Mouse (Mus musculus) small intestine, adult 2 months (tissue): ENCODE results near the gene Nrn1. TPM values are rescaled to one million over a fixed set of nuclear protein-coding genes. Genes with fewer than 3 reads are reported as not detected.

Source experiments
- H3K27ac ChIP-seq: fragments of 200-500 bp; 2 replicates; pipeline ENCODE4 v1.5.1; 2012; ENCODE audit warnings: low read depth, low read length, control low read depth, inconsistent platforms; ENCODE audit not compliant: insufficient read depth
- H3K27me3 ChIP-seq: fragments of 200-500 bp; 2 replicates; pipeline ENCODE4 v1.6.1; 2012; ENCODE audit warnings: mild to moderate bottlenecking, moderate library complexity, low read length, inconsistent platforms; ENCODE audit not compliant: control insufficient read depth, insufficient read depth
- H3K36me3 ChIP-seq: fragments of 200-500 bp; 2 replicates; pipeline ENCODE4 v1.6.1; 2012; ENCODE audit warnings: mild to moderate bottlenecking, low read length, control low read depth, inconsistent platforms; ENCODE audit not compliant: control insufficient read depth, insufficient read depth
- H3K4me1 ChIP-seq: fragments of 200-500 bp; 2 replicates; pipeline ENCODE4 v1.6.1; 2012; ENCODE audit warnings: low read length, inconsistent platforms, mixed read lengths; ENCODE audit not compliant: control insufficient read depth, insufficient read depth, insufficient read length
- H3K4me3 ChIP-seq: fragments of 200-500 bp; 2 replicates; pipeline ENCODE4 v1.5.1; 2012; ENCODE audit warnings: low read depth, mild to moderate bottlenecking, control low read depth, inconsistent platforms, low read length, moderate library complexity
- CTCF ChIP-seq: fragments of 200-500 bp; IDR thresholded peaks from 2 replicates; pipeline ENCODE4 v1.5.1; 2012; ENCODE audit warnings: low read depth, mild to moderate bottlenecking, control low read depth, inconsistent platforms, low read length, moderate library complexity, mixed read lengths; ENCODE audit not compliant: insufficient replicate concordance, insufficient read length; ENCODE audit errors: extremely low read depth
- POLR2A ChIP-seq: fragments of 200-500 bp; IDR thresholded peaks from 2 replicates; pipeline ENCODE4 v1.6.1; 2012; ENCODE audit warnings: low read depth, mild to moderate bottlenecking, control low read depth, inconsistent platforms, low read length, moderate library complexity
- WGBS: fragments of 180-500 bp; shearing (Covaris S2); methylation state at CpG from one replicate; pipeline ENCODE4 v1.1.7; 2018; 5-methylcytosine and 5-hydroxymethylcytosine counted together
- polyA plus RNA-seq: library from polyadenylated mRNA; depleted of rRNA; stranded (reverse); fragments of >200 nt; gene quantifications from 2 replicates; pipeline ENCODE4 v1.2.3, GENCODE M21; 2012

Nrn1 gene
- polyA plus RNA-seq, 1 experiment, result 1.4 TPM

DNA sequence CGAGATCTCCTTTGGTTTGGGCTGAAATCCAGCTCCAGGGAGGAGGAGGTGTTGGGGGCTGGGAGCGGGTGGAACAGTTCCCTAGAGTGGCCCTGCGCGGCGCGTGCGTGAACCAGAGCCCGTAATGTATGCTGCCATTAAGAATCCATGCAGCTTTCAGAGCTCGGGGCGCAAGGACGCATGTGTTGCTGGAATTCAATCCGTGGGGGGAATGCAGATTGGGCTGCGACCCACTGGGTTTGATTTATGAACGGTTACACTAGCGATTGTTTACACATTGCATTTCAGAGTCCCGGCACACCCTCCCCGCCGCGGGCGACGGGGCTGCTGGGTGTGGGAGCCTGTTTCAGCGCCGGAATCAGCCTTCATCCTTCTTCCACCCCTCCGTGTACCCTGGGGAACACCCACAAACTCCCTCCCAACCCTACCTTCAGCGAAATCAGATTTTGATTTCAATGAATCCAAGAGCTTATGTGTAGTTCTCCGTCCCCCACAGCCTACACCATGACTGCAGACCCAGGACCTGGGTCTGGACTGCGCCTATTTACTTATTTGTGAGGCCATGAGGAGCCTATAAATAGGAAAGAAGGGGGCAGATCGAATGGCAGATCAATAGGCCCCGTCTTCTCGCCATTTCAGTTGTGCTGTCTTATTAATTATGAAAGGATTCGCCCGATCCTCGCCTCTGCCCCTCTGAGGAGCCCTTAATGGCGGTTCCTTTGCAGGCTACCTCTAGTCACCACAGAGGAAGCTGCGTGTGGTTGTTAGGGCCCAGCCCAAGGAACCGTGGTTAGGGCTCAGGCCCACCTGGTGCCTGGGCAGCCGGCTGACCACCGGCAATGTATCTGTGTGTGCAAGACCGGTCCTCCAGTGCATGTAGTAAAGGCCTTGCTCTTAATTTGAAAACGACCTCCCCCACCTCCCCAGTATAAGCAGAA lies 10.1 kb downstream of the Nrn1 start:
- TF ChIP-seq POLR2A, result no peak
- TF ChIP-seq CTCF, result no peak

DNA sequence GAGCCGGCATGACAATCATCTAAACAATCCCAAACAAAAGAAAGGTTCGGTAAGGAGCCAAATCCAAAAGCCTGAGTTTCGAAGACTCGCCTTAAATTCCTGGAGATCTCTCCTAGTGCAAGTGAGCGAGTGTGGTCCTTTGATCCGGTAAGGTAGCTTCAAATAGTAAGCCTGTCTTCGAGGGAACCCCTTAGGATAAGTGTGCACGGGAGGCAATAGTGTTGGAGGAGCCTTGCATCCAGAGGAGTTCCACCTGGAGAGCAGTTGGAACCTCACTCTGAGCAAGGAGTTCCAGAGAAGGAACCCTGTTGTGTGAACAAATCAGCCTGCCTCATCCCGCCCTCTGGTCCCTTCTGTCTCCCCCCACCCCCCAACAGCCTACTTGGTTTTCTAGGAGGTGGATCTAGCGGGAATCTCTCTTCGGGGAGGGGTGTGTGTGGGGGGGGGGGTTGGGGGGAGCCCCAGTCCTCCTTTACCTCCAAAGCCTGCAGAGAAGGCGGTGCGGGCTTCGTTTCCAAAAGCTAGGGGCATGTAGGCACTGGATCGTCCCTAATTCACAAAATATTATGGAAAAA lies 11.1 kb downstream of the Nrn1 start:
- 48% methylated on average over 15 of the region's 15 CpGs for WGBS
- no peak overlapping the region for H3K4me3 ChIP-seq
- H3K27me3 ChIP-seq, result peaks cover 25% of the 10 kb centered on the region
- no peaks in the 10 kb centered on the region for H3K36me3 ChIP-seq
- no peak overlapping the region for H3K27ac ChIP-seq
- peaks cover 5% of the 10 kb centered on the region; the same call in 1 of the 2 replicates for H3K4me1 ChIP-seq
- TF ChIP-seq POLR2A, result no peak
- no peak for TF ChIP-seq CTCF

More for the DNA sequence above, 10.1 kb downstream of the Nrn1 start:
- peaks cover 5% of the 10 kb centered on the region; the same call in 1 of the 2 replicates for H3K4me1 ChIP-seq
- H3K36me3 ChIP-seq, result no peaks in the 10 kb centered on the region
- peaks cover 25% of the 10 kb centered on the region for H3K27me3 ChIP-seq
- 43% methylated on average over 40 of the region's 40 CpGs for WGBS
- H3K4me3 ChIP-seq, result no peak overlapping the region
- no peak overlapping the region for H3K27ac ChIP-seq

DNA sequence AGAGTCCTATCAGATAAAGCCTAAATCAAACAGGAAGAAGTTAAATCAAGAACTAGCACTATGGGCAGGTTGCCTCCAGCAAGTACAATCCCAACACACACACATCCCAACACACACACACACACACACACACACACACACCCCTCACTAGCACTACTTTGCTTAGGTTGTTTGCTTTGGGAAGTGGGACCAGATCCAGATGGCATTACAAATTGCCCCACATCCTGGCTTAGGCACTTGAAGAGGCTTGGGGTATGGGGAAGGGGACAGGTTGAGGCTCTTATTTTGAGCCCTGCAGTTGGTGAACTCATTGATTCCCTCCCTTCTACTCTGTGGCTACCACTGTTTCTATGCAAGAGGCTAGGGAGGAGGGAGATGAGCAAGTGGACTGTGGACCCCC lies 12.6 kb downstream of the Nrn1 start:
- TF ChIP-seq POLR2A, result no peak
- TF ChIP-seq CTCF, result no peak
- Histone ChIP-seq H3K27ac (no peak overlapping the region), H3K4me3 (no peak overlapping the region), H3K4me1 (peaks cover 5% of the 10 kb centered on the region; the same call in 1 of the 2 replicates), H3K36me3 (no peaks in the 10 kb centered on the region), H3K27me3 (peaks cover 19% of the 10 kb centered on the region)

DNA sequence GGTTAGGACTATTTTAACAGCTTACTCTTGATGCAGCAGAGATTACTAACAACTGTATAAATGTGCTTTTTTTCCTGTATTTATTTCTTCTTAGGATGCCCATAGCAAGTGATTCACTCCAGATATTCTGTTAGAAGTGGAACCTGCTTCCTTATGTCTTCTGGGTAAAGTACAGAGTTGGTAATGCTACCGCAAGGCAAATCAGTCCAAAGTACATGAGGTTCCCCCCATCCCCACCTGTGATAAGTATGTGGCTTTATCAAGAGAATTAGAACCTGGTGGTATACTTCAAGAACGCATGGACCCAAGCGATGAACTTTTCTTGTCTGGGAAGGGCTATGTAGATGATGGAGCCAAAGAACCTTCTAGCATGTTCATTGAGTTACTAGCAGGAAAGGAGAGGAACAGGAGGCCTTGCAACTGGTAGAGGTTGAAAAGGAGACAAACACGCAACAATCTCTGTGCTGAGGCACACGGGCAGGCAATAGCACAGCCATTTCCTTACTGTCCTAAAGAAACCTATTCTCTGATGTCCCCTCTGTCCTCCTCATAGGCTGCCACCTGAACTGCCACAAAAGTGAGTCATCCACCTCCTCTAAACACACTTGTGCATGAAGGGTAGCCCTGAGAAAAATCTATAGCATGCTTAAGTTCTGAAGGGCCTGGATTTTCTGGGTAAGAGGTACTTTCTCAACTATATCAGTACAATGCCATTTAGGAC lies 14.5 kb downstream of the Nrn1 start:
- WGBS, result 50% methylated on average over 5 of the region's 5 CpGs
- no peak for TF ChIP-seq CTCF
- TF ChIP-seq POLR2A, result no peak
- H3K4me1 ChIP-seq, result peaks cover 5% of the 10 kb centered on the region; the same call in 1 of the 2 replicates
- H3K4me3 ChIP-seq, result no peak overlapping the region
- no peak overlapping the region for H3K27ac ChIP-seq
- H3K27me3 ChIP-seq, result peaks cover 12% of the 10 kb centered on the region; the same call in 1 of the 2 replicates
- no peaks in the 10 kb centered on the region for H3K36me3 ChIP-seq

DNA sequence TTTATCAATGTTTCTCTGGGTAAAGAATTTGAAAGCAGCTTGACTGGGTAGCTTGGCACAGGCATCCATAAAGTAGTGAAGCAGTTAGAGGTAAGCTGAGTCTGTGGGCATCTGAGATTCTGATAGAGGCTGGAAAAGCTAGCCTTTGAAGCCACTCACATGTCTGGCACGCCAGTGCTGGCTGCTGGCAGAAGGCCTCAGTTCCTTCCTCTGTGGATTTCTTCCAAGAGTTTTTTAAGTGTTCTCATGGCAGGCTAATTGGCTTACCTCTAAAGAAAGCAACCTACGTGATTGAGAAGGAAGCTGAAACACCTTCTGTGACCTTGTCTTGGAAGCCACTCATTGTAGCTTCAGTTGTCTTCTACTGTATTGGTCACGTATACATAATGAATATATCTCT lies 17.6 kb downstream of the Nrn1 start:
- WGBS, result 70% methylated on average over 3 of the region's 3 CpGs

DNA sequence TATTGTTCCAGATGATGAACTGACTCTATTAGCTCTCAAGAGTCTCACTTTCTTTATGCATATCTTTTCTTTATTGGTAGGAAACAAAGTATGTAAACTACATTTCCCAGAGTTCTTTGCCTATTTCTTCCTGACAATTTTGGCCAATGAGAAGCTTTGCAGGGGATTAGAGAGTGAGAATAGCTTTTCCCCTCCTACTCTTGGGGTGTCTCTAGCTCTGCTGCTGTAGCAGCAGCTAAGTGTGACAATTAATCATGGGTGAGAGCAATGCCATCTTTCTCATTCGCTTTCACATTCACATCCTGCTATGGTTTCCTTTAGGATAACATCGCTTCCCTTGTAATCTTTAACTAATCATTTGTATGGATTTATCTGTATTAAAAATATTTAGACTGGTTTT lies 18.2 kb downstream of the Nrn1 start:
- Histone ChIP-seq H3K4me1 (peaks cover 5% of the 10 kb centered on the region; the same call in 1 of the 2 replicates), H3K27me3 (no peaks in the 10 kb centered on the region; the same call in 1 of the 2 replicates), H3K36me3 (no peaks in the 10 kb centered on the region), H3K4me3 (no peak overlapping the region), H3K27ac (no peak overlapping the region)
- WGBS, result 70% methylated on average over 2 of the region's 2 CpGs
- TF ChIP-seq POLR2A, result no peak
- TF ChIP-seq CTCF, result no peak

More for the DNA sequence above, 17.6 kb downstream of the Nrn1 start:
- no peak overlapping the region for H3K4me3 ChIP-seq
- H3K27me3 ChIP-seq, result no peaks in the 10 kb centered on the region; the same call in 1 of the 2 replicates
- no peaks in the 10 kb centered on the region for H3K36me3 ChIP-seq
- TF ChIP-seq POLR2A, result no peak
- no peak for TF ChIP-seq CTCF
- H3K4me1 ChIP-seq, result peaks cover 5% of the 10 kb centered on the region; the same call in 1 of the 2 replicates
- H3K27ac ChIP-seq, result no peak overlapping the region
